Mouse (Mus musculus): Measurements from ENCODE around the gene Tardbp. TPM values are rescaled to one million over a fixed set of nuclear protein-coding genes. Genes with fewer than 3 reads are reported as not detected.
A peak's percentile ranks its signal among the peaks of the same experiment; 100 is the strongest.

The Tardbp gene
- polyA plus RNA-seq, 1 experiment: 198 TPM

DNA sequence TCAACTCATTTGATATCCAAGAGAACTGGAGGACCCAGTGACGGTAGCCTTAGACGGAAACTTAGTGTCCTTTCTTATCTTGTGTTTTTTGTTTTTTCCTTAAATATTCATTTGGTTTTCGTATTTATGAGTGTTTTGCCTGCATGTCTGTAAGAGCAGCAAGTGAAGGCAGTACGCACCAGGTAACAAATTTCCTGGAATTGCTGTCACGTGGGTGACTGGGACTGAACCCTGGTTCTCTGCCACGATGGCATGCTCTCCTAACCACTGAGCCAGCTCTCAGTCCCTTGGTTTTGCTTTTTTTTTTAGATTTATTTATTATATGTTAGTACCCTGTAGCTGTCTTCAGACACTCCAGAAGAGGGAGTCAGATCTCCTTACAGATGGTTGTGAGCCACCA, 18.1 kb upstream of the Tardbp start:
- no peaks in the 10 kb centered on the region for H3K79me3 ChIP-seq (ENCODE audit: low read depth)
- no peaks in the 10 kb centered on the region for H3K27me3 ChIP-seq (ENCODE audit: control insufficient read depth, insufficient read depth, insufficient read length)
- H3ac ChIP-seq (ENCODE audit: control insufficient read depth, insufficient read length, low read depth): no peak overlapping the region
- H3K4me3 ChIP-seq (ENCODE audit: insufficient read depth, poor library complexity, severe bottlenecking): no peak overlapping the region
- TF ChIP-seq CTCF (IDR thresholded peaks at IDR 0.05; ENCODE audit: control insufficient read depth, insufficient read depth, insufficient read length): no peak
- TF ChIP-seq CEBPB (IDR thresholded peaks at IDR 0.05; ENCODE audit: low read depth): no peak
- TF ChIP-seq MYOD1 (IDR thresholded peaks at IDR 0.05; ENCODE audit: control insufficient read depth, insufficient read length, low read depth): no peak
- no peak for TF ChIP-seq MYOG (IDR thresholded peaks at IDR 0.05; ENCODE audit: control insufficient read depth, extremely low read depth, insufficient read length)
- no peak for TF ChIP-seq FOSL1 (IDR thresholded peaks at IDR 0.05; ENCODE audit: insufficient read depth, low read length, poor library complexity, severe bottlenecking)
- no peak for TF ChIP-seq USF1 (IDR thresholded peaks at IDR 0.05; ENCODE audit: low read depth)
- TF ChIP-seq MAX (IDR thresholded peaks at IDR 0.05): no peak
- H3K36me3 ChIP-seq (ENCODE audit: control insufficient read depth, insufficient read depth): no peaks in the 10 kb centered on the region
- no peaks in the 10 kb centered on the region for H3K79me2 ChIP-seq (ENCODE audit: control insufficient read depth, insufficient read depth)

DNA sequence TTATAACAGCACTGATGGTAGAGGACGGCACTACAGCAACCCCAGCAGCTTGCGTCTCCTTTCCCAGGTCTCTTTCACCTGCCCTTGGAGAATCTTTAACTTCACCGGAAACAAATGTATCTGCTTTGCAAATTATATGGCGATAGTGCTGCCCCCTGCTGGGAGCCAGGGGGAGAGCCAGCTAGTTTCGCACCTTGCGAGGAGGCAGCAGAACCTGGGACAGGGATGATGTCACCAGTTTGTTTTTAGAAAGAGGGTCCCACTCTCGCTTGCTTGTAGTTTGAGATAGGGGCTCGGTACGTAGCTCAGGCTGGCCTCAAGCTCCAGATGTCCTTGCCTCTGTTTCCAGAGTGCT, 17.3 kb upstream of the Tardbp start:
- Histone ChIP-seq H3K4me3 (ENCODE audit: insufficient read depth, poor library complexity, severe bottlenecking) (no peak overlapping the region), H3ac (ENCODE audit: control insufficient read depth, insufficient read length, low read depth) (no peak overlapping the region), H3K79me2 (ENCODE audit: control insufficient read depth, insufficient read depth) (no peaks in the 10 kb centered on the region), H3K36me3 (ENCODE audit: control insufficient read depth, insufficient read depth) (no peaks in the 10 kb centered on the region), H3K27me3 (ENCODE audit: control insufficient read depth, insufficient read depth, insufficient read length) (no peaks in the 10 kb centered on the region), H3K79me3 (ENCODE audit: low read depth) (no peaks in the 10 kb centered on the region)
- TF ChIP-seq FOSL1 (IDR thresholded peaks at IDR 0.05; ENCODE audit: insufficient read depth, low read length, poor library complexity, severe bottlenecking) (no peak), CTCF (IDR thresholded peaks at IDR 0.05; ENCODE audit: control insufficient read depth, insufficient read depth, insufficient read length) (peak; percentile 14)

DNA sequence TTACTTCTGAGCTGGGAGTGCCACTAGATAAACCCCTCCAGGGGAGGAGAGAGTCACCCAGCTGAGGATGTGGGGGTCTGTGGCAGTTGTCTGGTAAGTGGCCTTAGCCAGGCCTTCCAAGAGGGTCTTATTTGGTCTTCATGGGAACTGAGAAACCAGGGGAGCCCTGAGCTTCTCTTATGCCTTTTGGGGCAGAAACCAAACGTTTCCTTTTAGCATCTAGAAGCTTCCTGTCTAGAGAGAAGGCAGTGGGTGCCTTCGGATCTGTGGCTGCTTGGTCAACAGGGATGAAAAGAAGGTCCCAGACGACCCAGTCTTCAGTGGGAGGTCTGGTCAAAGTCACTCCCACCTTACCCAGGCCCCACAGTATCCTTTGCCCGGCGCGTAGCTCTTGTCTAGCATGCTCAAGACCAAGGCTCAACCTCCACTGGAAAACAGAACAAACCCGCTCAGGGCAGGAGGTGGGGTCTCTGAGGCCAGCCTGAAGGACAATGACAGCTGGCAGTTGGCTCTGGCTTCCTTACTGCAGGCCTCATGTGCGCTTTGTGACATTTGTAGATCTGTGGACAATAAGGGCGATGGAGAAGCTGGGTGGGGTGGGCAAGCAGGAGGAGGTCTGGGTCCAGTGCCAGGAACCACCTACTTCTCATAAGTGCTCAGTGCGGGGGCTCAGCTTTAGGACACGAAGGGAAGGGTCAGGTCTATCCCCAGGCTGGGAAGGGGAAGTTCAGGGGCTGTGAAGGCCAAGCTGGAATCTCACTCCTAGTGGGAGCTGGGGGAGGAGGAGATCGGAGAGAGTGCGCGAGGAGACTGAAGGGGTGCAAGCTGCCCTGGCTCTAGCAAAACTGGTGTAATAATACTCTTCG, 16.7 kb upstream of the Tardbp start, which contains the start of gene Gm572:
Gene Gm572, plus strand, starts transcription at position 27 of the 866 bp plus-strand sequence.
- no peak for TF ChIP-seq MAX (IDR thresholded peaks at IDR 0.05)
- no peak for TF ChIP-seq USF1 (IDR thresholded peaks at IDR 0.05; ENCODE audit: low read depth)
- no peak for TF ChIP-seq CEBPB (IDR thresholded peaks at IDR 0.05; ENCODE audit: low read depth)
- no peak for TF ChIP-seq CTCF (IDR thresholded peaks at IDR 0.05; ENCODE audit: control insufficient read depth, insufficient read depth, insufficient read length)
- no peak for TF ChIP-seq MYOD1 (IDR thresholded peaks at IDR 0.05; ENCODE audit: control insufficient read depth, insufficient read length, low read depth)
- no peak within 1 kb of the TSS for H3ac ChIP-seq (ENCODE audit: control insufficient read depth, insufficient read length, low read depth)
- H3K36me3 ChIP-seq (ENCODE audit: control insufficient read depth, insufficient read depth): no peaks in the 10 kb centered on the region
- H3K27me3 ChIP-seq (ENCODE audit: control insufficient read depth, insufficient read depth, insufficient read length): no peaks in the 10 kb centered on the region
- H3K79me2 ChIP-seq (ENCODE audit: control insufficient read depth, insufficient read depth): no peaks in the 10 kb centered on the region
- no peak within 1 kb of the TSS for H3K4me3 ChIP-seq (ENCODE audit: insufficient read depth, poor library complexity, severe bottlenecking)
- no peaks in the 10 kb centered on the region for H3K79me3 ChIP-seq (ENCODE audit: low read depth)

- no peak for TF ChIP-seq MAX (IDR thresholded peaks at IDR 0.05)
- TF ChIP-seq FOSL1 (IDR thresholded peaks at IDR 0.05; ENCODE audit: insufficient read depth, low read length, poor library complexity, severe bottlenecking): no peak
- TF ChIP-seq CTCF (IDR thresholded peaks at IDR 0.05; ENCODE audit: control insufficient read depth, insufficient read depth, insufficient read length): no peak
- no peak for TF ChIP-seq MYOD1 (IDR thresholded peaks at IDR 0.05; ENCODE audit: control insufficient read depth, insufficient read length, low read depth)
- TF ChIP-seq CEBPB (IDR thresholded peaks at IDR 0.05; ENCODE audit: low read depth): no peak
- TF ChIP-seq MYOG (IDR thresholded peaks at IDR 0.05; ENCODE audit: control insufficient read depth, extremely low read depth, insufficient read length): no peak
- no peak for TF ChIP-seq USF1 (IDR thresholded peaks at IDR 0.05; ENCODE audit: low read depth)
- Histone ChIP-seq H3K27me3 (ENCODE audit: control insufficient read depth, insufficient read depth, insufficient read length) (no peaks in the 10 kb centered on the region), H3K36me3 (ENCODE audit: control insufficient read depth, insufficient read depth) (no peaks in the 10 kb centered on the region), H3K4me3 (ENCODE audit: insufficient read depth, poor library complexity, severe bottlenecking) (no peak overlapping the region), H3K79me3 (ENCODE audit: low read depth) (no peaks in the 10 kb centered on the region), H3ac (ENCODE audit: control insufficient read depth, insufficient read length, low read depth) (no peak overlapping the region), H3K79me2 (ENCODE audit: control insufficient read depth, insufficient read depth) (no peaks in the 10 kb centered on the region)
These were observed 14.3 kb upstream of the Tardbp start for GRCm38 (mm10) chr4:148641121-148641520.

GRCm38 (mm10) chr4:148639455-148639854, 12.6 kb upstream of the Tardbp start:
- H3K4me3 ChIP-seq (ENCODE audit: insufficient read depth, poor library complexity, severe bottlenecking): no peak overlapping the region
- H3ac ChIP-seq (ENCODE audit: control insufficient read depth, insufficient read length, low read depth): no peak overlapping the region
- no peaks in the 10 kb centered on the region for H3K36me3 ChIP-seq (ENCODE audit: control insufficient read depth, insufficient read depth)
- no peaks in the 10 kb centered on the region for H3K27me3 ChIP-seq (ENCODE audit: control insufficient read depth, insufficient read depth, insufficient read length)
- no peaks in the 10 kb centered on the region for H3K79me3 ChIP-seq (ENCODE audit: low read depth)
- H3K79me2 ChIP-seq (ENCODE audit: control insufficient read depth, insufficient read depth): no peaks in the 10 kb centered on the region
- TF ChIP-seq FOSL1 (IDR thresholded peaks at IDR 0.05; ENCODE audit: insufficient read depth, low read length, poor library complexity, severe bottlenecking) (no peak), MYOG (IDR thresholded peaks at IDR 0.05; ENCODE audit: control insufficient read depth, extremely low read depth, insufficient read length) (no peak)

- H3ac ChIP-seq (ENCODE audit: control insufficient read depth, insufficient read length, low read depth): no peak overlapping the region
- H3K79me3 ChIP-seq (ENCODE audit: low read depth): no peaks in the 10 kb centered on the region
- H3K27me3 ChIP-seq (ENCODE audit: control insufficient read depth, insufficient read depth, insufficient read length): no peaks in the 10 kb centered on the region
- H3K36me3 ChIP-seq (ENCODE audit: control insufficient read depth, insufficient read depth): no peaks in the 10 kb centered on the region
- TF ChIP-seq MAX (IDR thresholded peaks at IDR 0.05): no peak
- no peak for TF ChIP-seq FOSL1 (IDR thresholded peaks at IDR 0.05; ENCODE audit: insufficient read depth, low read length, poor library complexity, severe bottlenecking)
- no peak overlapping the region for H3K4me3 ChIP-seq (ENCODE audit: insufficient read depth, poor library complexity, severe bottlenecking)
- H3K79me2 ChIP-seq (ENCODE audit: control insufficient read depth, insufficient read depth): no peaks in the 10 kb centered on the region
These were observed 11.5 kb upstream of the Tardbp start for GRCm38 (mm10) chr4:148638302-148638701.

Measured in C2C12 (cell line).